Mouse (Mus musculus) gastrocnemius, postnatal 25 days (tissue): ENCODE measurements around the gene Fhl2. TPM values are rescaled to one million over a fixed set of nuclear protein-coding genes. Genes with fewer than 3 reads are reported as not detected.

Experiments used
- DNase-seq: peaks from one replicate; pipeline ENCODE4 v3.0.0; 2022
- total RNA-seq, 2 experiments: library from RNA; stranded (reverse); gene quantifications; 1 replicate in 1 of 2; 2 replicates in 1 of 2; pipeline ENCODE4 v1.2.3; 2021

The Fhl2 gene
- total RNA-seq, 2 experiments from 2014 or later: 1.7 to 5.9 TPM

DNA sequence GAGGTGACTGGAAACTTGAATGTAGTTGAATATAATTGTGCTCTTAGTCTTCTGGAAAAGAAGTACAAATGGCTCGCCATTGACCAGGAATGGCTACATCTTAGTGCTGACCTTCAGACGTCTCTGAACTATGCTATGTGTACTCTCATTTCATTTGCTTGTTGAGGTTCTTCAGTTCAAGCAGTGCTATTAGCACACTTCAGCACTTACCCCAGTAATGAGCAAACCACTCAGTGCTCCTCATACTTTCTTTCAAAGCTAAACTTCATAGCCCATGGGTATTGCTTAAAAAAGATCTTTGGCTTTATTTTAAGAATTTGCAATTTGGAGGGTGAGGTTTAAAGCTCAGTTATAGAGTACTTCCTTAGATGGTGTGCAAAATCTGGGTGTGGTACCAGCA, 88.1 kb downstream of the Fhl2 start:
- no peak for DNase-seq

DNA sequence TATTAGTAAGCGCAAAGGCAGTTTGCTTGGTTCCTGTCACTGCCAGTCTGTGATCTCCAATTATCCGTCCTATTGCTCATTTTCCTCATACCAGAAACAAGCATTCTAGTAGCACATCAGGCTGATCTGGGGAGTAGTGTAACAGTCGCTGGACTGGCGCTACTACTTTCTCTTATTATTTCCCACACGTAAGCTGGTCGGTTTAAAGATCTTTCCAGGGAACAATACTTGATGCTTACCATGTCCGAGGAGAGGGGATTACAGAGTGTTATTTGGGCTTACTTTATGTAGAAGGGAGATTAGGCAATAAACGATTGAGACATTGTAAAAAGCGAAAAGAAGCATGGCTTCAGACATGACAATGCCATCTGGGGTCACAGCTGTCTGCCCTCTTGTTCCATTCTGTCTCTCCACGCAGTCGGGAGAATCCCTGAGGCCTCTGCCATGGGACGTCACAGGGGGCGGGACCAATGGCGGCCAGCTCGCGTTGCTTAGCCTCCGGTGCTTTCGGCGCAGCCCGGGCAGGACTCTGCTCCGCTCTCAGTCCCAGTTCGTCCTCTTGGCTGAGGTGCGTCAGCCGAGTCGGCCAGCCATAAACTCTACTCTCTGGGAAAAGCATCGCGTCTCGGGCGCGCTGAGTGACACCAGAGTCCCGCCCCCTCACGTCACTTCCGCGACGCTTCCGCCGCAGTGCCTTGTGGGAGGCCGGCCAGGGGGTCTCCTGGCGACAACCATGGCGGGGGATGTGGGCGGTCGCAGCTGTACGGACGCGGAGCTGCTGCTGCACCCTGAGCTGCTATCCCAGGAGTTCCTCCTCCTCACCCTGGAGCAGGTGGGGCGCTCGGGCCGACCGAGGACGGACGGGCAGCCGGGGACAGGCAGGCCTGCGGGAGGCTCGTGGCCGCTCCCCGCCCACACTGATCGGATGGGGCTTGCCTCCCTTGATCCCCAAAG, 98.5 kb downstream of the Fhl2 start, which contains the start of the genes Tgfbrap1 and AI597479:
Gene Tgfbrap1 (minus strand): TSS at position 607 of the 954 bp plus-strand sequence.
Gene AI597479 (plus strand): TSS at position 680 of the 954 bp plus-strand sequence.
- peak; percentile 88 for DNase-seq

DNA sequence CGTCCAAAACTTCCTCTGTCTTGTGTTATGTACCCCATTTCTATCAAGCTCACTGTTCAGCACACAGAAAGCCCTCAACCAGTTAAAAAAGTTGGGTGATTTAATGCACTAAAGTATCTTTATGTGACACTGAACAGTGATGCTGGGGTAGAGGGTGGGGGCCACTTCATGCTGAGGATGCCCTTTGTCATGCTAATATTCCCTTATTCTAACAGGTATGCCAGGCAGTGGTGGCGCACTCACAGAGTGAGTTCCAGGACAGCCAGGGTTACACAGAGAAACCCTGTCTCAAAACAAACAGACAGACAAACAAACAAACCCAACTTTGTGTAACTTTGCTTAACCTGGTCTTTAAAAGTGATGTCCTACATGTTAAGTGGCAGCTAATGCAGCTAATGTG, 102.6 kb downstream of the Fhl2 start:
- DNase-seq: no peak

DNA sequence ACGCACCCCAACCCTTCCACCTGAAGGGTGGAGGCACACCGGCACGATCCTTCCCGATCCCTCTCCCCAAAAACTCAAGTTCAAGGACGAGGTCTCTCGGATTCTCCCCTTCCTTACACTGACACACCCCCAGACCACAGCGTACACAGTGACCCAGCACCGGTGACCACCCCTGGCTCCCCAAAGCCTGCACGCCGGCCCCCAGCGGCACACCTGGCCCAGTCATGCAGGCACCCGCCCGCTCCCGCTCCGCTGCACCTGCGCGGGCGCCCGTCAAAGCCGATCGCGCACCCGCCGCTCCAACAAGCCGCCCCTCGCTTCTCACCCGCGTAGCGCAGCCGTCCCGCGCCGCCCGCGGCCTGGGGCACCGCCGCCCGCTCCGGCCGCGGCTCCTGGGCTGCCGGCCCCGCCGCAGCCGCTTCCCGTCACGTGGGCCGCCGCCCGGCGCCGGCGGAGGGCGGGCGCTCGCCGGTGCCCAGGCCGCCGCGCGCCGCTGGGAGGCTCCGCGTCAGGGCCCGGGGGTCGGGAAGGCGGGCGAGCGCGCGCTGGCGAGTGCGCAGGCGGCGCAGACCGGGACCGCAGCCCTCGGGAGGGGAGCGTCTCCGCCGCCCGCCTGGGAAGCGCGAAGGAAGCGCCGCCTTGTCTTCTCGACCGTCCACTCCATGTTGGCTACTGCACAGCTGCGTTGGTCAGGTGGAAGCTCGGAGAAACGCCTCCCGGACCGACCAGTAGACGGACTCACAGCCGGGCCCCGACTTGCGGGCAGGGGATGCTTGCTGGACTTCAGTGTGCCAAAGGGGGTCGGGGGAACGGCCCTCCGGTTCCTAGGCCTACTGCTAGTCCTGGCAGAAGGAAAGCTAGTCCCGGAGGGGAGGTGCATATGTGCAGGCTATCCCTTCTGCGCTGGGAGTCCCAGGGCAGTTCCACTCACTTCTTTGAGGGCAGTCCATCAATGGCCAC, 104.4 kb downstream of the Fhl2 start:
- DNase-seq: peak; percentile 62

DNA sequence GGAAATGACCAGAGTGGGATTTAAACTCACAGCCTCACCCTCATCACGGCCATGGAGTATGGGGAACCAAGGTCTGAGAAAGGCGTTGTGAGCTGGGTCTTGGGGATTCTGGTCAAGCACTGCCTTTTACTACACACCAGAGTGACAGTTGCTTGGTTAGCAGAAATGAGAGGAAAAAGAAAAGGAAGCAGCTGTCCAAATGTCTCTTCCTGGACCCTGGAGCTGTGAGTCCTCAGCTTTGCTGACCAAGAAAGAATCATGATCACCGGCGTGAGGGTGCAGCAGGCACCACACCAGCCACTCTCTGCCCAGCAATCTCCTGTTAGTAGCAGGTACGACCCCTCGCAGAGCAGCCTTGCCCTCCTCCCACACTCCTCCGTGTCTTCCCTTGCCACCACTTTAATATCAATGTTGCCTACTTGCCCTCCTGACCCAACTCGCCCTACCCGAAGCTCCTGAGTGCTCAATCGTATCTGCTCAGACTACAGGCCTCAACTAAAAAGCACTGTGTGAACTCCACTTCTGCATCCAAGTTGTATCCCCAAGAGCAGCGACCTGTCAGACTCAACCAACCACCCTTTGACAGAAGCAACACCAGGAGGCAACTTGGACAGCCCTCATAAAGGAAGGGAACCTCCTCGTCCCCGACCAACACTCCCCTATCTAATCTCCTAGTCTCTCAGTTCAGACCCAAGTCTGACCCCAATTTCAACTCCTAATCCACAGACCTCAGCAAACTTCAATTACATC, 105.3 kb downstream of the Fhl2 start:
- no peak for DNase-seq

DNA sequence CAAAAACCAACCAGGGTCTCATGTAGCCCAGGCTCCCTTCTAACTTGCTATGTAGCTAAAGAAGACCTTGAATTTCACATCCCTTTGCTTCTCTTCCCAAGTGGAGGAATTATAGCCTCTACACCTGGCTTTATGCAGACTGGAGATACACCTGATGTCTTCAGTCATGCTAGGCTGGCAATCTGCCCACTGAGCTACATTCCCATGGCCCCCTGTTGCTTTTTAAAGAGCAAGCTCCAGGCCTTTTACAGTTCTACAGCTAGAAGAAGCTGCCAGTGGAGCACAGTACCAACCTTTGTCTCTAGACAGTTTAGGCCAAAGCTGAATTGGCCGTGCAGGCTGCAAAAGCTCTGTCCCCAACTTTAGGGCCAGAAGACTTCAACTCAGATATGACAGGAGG, 106.4 kb downstream of the Fhl2 start:
- DNase-seq: no peak

DNA sequence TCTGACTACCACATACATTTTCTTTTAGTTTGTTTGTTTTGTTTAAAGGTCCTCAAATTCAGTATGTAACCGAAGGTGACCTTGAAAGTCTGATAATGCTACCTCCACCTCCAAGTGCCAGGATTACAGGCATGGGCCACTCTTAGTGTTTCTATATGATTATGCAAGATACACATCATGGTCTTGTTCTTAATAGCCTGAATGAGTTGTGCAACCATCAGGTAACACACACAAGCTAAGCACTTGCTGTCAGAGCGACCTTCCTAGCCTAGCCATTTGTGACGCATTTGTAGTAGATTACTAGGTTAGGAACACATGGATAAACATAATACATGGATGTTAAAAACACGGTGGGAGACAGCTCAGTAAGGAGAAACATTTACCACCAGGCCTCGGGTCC, 113.8 kb downstream of the Fhl2 start:
- DNase-seq: no peak

DNA sequence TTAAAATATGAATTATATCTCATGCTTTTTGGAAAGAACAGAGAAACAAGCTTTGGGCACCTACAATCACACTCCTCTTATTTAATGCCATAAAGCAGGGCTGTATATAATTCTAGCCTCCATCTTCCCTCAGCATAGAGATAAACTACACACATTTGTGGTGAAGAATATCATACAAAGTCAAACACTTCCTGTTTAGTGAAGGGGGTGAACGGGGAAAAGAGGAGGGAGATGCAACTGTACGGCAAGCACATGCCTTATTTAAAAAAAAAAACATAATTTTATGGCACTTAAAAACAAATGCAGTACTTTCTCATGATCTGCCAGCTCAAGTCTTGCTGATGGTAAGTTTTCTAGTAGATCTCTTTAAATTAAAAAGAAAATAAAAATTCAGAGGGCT, 118.7 kb downstream of the Fhl2 start:
- no peak for DNase-seq

DNA sequence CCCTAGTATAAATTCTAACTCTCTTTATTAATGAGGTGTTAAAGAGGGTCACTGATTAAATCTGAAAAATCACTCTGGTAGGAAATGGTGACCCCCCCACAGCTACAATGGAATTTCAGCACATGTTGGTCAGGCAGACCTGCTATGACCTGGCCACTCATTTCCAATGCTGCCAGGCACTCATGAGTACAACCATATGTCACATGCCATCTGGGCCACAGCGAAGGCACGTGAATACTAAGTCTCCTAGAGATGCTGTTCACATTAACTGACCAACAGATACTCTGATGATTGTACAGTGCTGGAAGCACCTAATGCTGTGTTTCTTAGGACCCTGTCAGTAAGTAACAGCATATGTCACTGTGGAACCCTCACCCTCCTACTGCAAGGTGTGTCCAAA, 122.0 kb downstream of the Fhl2 start:
- no peak for DNase-seq

Other genes with a start within 250 kb of the Fhl2 start
- not detected for gene Gpr45, start 244.1 kb downstream of the Fhl2 start, total RNA-seq
- 10 to 100 TPM; 10.2 to 10.5 TPM for gene Tgfbrap1, start 98.3 kb downstream of the Fhl2 start, total RNA-seq
- gene AI597479, start 98.3 kb downstream of the Fhl2 start, total RNA-seq: 10 to 100 TPM; 12.4 to 12.9 TPM
- gene Nck2, start 247.6 kb upstream of the Fhl2 start, total RNA-seq: 10 to 100 TPM; 17.3 to 17.9 TPM